Mouse (Mus musculus) midbrain, postnatal 0 days (tissue): ENCODE results near the gene Laptm4a. TPM values are rescaled to one million over a fixed set of nuclear protein-coding genes. Genes with fewer than 3 reads are reported as not detected.
A peak's percentile ranks its signal among the peaks of the same experiment; 100 is the strongest.

ENCODE experiments used
- ATAC-seq: fragments of 200-750 bp; cut with Nextera tagmentation; 2 replicates; pipeline ENCODE4 v1.8.0; 2017; ENCODE audit warnings: moderate number of reproducible peaks, mild to moderate bottlenecking, moderate TSS enrichment, moderate library complexity; ENCODE audit not compliant: low FRiP score
- DNase-seq: peaks from one replicate; pipeline ENCODE4 v3.0.0-alpha.2; 2015; ENCODE audit warnings: low spot score
- H3K27ac ChIP-seq: fragments of 300-500 bp; sonication (generic); 2 replicates; pipeline ENCODE4 v1.5.1; 2014; ENCODE audit warnings: low read depth, mild to moderate bottlenecking, low read length, mixed read lengths
- H3K27me3 ChIP-seq: fragments of 300-500 bp; sonication (generic); 2 replicates; pipeline ENCODE4 v1.6.1; 2014; ENCODE audit warnings: low read length, control low read depth, mixed read lengths; ENCODE audit not compliant: insufficient read depth
- H3K36me3 ChIP-seq: fragments of 300-500 bp; sonication (generic); 2 replicates; pipeline ENCODE4 v1.6.1; 2014; ENCODE audit warnings: low read length, control low read depth, mixed read lengths; ENCODE audit not compliant: insufficient read depth
- H3K4me1 ChIP-seq: fragments of 300-500 bp; sonication (generic); 2 replicates; pipeline ENCODE4 v1.6.1; 2014; ENCODE audit warnings: mild to moderate bottlenecking, control low read depth, antibody characterized with exemption, low read length, mixed read lengths; ENCODE audit not compliant: insufficient read depth
- H3K4me2 ChIP-seq: fragments of 300-500 bp; sonication (generic); 2 replicates; pipeline ENCODE4 v1.6.1; 2014; ENCODE audit warnings: low read depth, mild to moderate bottlenecking, low read length, mixed read lengths; ENCODE audit not compliant: poor library complexity, severe bottlenecking
- H3K4me3 ChIP-seq: fragments of 300-500 bp; sonication (generic); 2 replicates; pipeline ENCODE4 v1.5.1; 2014; ENCODE audit warnings: low read depth, mild to moderate bottlenecking, low read length, moderate library complexity
- H3K9ac ChIP-seq: fragments of 300-500 bp; sonication (generic); replicated peaks from 2 replicates; pipeline ENCODE4 v1.6.1; 2014; ENCODE audit warnings: mild to moderate bottlenecking, low read length, moderate library complexity, mixed read lengths; ENCODE audit not compliant: poor library complexity, severe bottlenecking
- H3K9me3 ChIP-seq: fragments of 300-500 bp; sonication (generic); 2 replicates; pipeline ENCODE4 v1.6.1; 2016; ENCODE audit warnings: low read length, control low read depth
- CTCF ChIP-seq: IDR thresholded peaks from 2 replicates; pipeline ENCODE4 v1.5.1; 2016; ENCODE audit warnings: antibody characterized with exemption, mild to moderate bottlenecking
- WGBS: fragments of 180-500 bp; shearing (Covaris S2); extraction: QIAGEN DNeasy Blood & Tissue Kit; methylation state at CpG from one replicate; pipeline ENCODE4 v1.1.7; 2014; 5-methylcytosine and 5-hydroxymethylcytosine counted together
- polyA plus RNA-seq: library from polyadenylated mRNA; unstranded; fragments of >200 nt; fragmentation: Nextera tagmentation; extraction: Ambion mirVana; gene quantifications from 2 replicates; pipeline ENCODE4 v1.2.1, GENCODE M21; 2015
- total RNA-seq: library from RNA; depleted of rRNA; stranded (reverse); fragments of >200 nt; gene quantifications from 2 replicates; pipeline ENCODE4 v1.2.3, GENCODE M21; 2014; rRNA removed

The Laptm4a gene
- total RNA-seq (165 and 177 TPM in 2 replicates), polyA plus RNA-seq (225 TPM in 2 replicates)

DNA sequence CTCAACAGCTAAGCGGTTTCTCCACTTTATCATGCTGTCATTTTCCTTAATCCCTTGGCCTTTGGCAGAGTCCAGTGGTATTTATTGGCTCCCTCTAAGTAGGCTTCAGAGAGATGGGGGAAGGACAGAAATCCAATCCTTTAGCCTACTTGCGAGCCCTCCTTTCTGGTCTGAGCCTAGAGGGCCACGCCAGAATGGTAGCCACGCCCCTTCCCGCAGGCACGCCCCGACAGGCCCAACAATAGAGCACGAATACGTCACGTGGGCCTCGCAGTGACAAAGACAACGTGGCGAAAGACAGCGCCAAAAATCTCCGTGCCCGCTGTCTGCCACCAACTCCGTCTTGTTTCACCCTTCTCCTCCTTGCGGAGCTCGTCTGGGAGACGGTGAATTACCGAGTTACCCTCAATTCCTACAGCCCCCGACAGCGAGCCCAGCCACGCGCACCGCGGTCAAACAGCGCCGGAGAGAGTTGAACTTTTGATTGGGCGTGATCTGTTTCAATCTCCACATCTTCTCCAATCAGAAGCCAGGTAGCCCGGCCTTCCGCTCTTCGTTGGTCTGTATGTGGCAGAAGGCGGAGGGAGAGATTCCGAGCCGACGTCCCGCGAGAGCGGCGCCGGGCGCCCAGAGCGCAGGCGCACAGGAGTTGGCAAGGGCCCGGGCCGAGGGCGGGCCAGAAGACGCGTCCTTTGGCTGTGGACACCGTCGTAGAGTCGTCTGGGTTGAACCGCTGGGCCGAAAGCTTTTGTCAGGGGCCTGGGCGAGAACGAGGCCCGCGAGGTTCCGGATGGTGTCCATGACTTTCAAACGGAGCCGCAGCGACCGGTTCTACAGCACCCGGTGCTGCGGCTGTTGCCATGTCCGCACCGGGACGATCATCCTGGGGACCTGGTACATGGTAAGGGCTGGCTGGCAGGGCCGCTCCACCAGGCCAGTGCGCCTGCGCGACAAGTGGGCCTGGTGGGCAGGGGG is at the start of gene Laptm4a:
TSS of gene Laptm4a (plus strand) at position 271 of the 975 bp plus-strand sequence.
- H3K27me3 ChIP-seq, result no peaks in the 10 kb centered on the region
- H3K36me3 ChIP-seq, result no peaks in the 10 kb centered on the region
- peak within 1 kb of the TSS; percentile 81 for H3K4me2 ChIP-seq
- ATAC-seq, result peak; percentile 99
- H3K27ac ChIP-seq, result peak within 1 kb of the TSS; percentile 92
- H3K4me1 ChIP-seq, result peaks cover 8% of the 10 kb centered on the region
- DNase-seq, result peak; percentile 98
- no peaks in the 10 kb centered on the region for H3K9me3 ChIP-seq
- under 1% methylated on average over 73 of the region's 73 CpGs for WGBS
- H3K4me3 ChIP-seq, result peak within 1 kb of the TSS; percentile 92
- TF ChIP-seq CTCF, result 0 out of 2 replicates have a peak, but pooled peaks have one; percentile 4
- peak within 1 kb of the TSS; percentile 84 for H3K9ac ChIP-seq

DNA sequence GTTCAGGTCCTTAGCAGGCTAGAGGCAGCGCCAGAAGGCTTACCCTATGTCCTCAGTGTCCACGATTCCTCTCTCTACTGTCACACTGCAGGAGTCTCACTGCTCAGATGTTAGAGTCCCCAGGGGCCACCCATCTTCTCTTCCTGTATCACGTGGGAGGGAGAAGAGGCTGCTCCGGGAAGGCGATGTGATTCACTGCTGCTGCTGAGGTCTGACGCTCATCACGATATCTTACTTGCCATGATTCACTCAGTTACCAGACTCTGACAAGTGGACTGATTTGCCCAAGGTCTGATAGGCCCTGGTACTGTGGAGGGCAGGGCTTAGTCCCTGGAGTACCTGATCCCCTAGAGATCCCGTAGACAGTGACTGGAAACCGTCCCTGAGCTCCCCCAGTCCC is 45.9 kb upstream of the Laptm4a start:
- WGBS, result 82% methylated on average over 9 of the region's 9 CpGs
- no peaks in the 10 kb centered on the region for H3K4me1 ChIP-seq
- H3K9me3 ChIP-seq, result no peaks in the 10 kb centered on the region
- H3K27me3 ChIP-seq, result no peaks in the 10 kb centered on the region
- no peak overlapping the region for H3K9ac ChIP-seq
- no peak overlapping the region for H3K4me3 ChIP-seq
- no peak for TF ChIP-seq CTCF
- ATAC-seq, result no peak
- H3K27ac ChIP-seq, result no peak overlapping the region
- no peak overlapping the region for H3K4me2 ChIP-seq
- no peaks in the 10 kb centered on the region for H3K36me3 ChIP-seq
- no peak for DNase-seq

DNA sequence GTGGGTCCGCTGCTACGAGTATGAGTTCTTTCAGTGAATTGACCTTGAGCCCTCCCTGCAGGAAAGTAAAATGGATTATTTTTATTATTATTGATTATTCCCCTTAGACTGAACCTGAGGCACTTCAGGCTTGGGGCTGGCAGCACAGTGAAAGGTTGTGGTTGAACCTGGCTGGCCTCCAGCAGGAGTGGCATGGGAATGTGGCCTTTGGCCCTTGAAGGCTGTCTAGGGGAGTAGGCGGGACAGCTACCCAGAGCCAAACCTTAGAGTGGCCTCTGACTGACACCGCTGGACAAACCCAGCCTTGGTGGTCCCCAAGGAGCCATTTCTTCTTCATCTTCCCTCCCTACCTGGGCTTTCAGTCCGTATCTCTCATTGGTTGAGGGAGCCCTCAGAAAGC is 44.6 kb upstream of the Laptm4a start:
- TF ChIP-seq CTCF, result no peak
- WGBS, result 79% methylated on average over 5 of the region's 5 CpGs
- no peak for ATAC-seq

DNA sequence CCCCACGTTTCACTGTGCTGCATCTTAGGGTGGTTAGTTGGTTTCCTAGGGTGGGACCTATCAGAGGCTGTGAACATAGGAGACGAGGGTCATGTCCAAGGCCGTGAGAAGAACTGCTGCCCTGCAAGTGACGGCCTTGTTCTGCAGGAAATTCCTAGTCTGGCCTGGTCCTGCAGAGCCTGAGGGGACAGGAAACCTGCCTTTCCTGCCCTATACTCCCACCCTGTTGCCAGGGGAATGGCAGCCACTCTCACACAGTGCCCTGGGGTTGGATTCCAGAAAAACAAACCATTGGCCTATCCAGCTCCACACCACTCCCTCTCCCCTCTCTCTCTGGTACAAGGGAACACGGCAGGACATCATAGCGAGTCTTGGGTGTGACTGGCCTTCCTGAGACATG is 44.1 kb upstream of the Laptm4a start:
- Histone ChIP-seq H3K36me3 (no peaks in the 10 kb centered on the region), H3K27ac (no peak overlapping the region), H3K9ac (no peak overlapping the region), H3K4me1 (no peaks in the 10 kb centered on the region), H3K27me3 (no peaks in the 10 kb centered on the region), H3K9me3 (no peaks in the 10 kb centered on the region), H3K4me2 (no peak overlapping the region), H3K4me3 (no peak overlapping the region)
- no peak for TF ChIP-seq CTCF
- WGBS, result 81% methylated on average over 6 of the region's 6 CpGs
- ATAC-seq, result no peak
- DNase-seq, result no peak

More for the DNA sequence above, 44.6 kb upstream of the Laptm4a start:
- Histone ChIP-seq H3K36me3 (no peaks in the 10 kb centered on the region), H3K9me3 (no peaks in the 10 kb centered on the region), H3K4me1 (no peaks in the 10 kb centered on the region), H3K4me2 (no peak overlapping the region), H3K27me3 (no peaks in the 10 kb centered on the region), H3K9ac (no peak overlapping the region), H3K27ac (no peak overlapping the region), H3K4me3 (no peak overlapping the region)
- no peak for DNase-seq

DNA sequence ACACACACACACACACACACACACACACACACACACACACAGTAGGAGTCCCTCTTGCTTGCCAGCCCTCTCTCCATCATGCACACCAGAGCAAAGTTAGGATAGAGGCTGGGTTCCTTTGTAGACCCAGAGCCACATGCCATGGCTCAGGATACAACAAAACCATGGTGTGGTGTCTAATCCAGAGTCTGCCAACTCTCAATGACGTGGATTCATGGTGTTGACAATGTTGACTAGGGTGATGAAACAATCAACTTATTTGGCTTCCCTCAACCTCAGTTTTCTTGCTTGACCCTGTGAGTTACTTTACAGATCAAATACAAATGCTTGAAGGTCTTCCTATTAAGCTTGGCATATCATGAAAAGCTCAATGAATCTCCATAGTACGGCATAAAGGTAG is 42.7 kb upstream of the Laptm4a start:
- no peak overlapping the region for H3K4me3 ChIP-seq
- no peak overlapping the region for H3K9ac ChIP-seq
- H3K27me3 ChIP-seq, result no peaks in the 10 kb centered on the region
- H3K4me1 ChIP-seq, result no peaks in the 10 kb centered on the region
- 83% methylated on average over 2 of the region's 2 CpGs for WGBS
- no peak for TF ChIP-seq CTCF
- H3K4me2 ChIP-seq, result no peak overlapping the region
- no peaks in the 10 kb centered on the region for H3K9me3 ChIP-seq
- ATAC-seq (no peak), DNase-seq (no peak)
- no peak overlapping the region for H3K27ac ChIP-seq
- H3K36me3 ChIP-seq, result no peaks in the 10 kb centered on the region

DNA sequence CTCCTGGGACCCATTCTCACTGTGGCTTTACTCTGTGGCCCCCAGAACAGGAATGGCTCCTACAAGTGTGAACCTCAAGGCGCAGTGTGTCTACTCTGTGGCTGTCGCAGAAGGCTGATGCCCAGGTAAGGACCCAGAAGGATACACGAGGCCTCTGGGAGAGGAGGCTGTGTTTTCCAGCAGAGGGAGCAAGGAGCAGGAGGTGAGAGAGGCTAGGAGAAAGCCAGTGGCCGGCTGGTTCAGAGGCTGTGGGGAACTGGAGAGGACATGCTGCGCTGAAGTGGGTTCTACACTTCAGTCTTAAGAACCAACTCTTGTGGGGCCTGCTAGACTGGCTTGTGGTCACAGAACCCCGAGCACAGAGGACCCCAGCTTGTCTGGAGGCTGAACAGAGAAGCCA is 42.1 kb upstream of the Laptm4a start:
- 65% methylated on average over 6 of the region's 6 CpGs for WGBS
- 0 out of 2 replicates have a peak, but pooled peaks have one; percentile 12 for TF ChIP-seq CTCF
- ATAC-seq, result no peak

More for the DNA sequence above, 42.1 kb upstream of the Laptm4a start:
- Histone ChIP-seq H3K27me3 (no peaks in the 10 kb centered on the region), H3K36me3 (no peaks in the 10 kb centered on the region), H3K4me1 (no peaks in the 10 kb centered on the region), H3K27ac (no peak overlapping the region), H3K4me3 (no peak overlapping the region), H3K9ac (no peak overlapping the region), H3K9me3 (no peaks in the 10 kb centered on the region), H3K4me2 (no peak overlapping the region)
- no peak for DNase-seq
